Mouse (Mus musculus): ENCODE data around the gene Spata46. TPM values are rescaled to one million over a fixed set of nuclear protein-coding genes. Genes with fewer than 3 reads are reported as not detected.

Gene Spata46
- polyA plus RNA-seq (2015; fragmentation: Nextera tagmentation; extraction: Ambion mirVana), result 1.1 and 1.7 TPM in 2 replicates

DNA sequence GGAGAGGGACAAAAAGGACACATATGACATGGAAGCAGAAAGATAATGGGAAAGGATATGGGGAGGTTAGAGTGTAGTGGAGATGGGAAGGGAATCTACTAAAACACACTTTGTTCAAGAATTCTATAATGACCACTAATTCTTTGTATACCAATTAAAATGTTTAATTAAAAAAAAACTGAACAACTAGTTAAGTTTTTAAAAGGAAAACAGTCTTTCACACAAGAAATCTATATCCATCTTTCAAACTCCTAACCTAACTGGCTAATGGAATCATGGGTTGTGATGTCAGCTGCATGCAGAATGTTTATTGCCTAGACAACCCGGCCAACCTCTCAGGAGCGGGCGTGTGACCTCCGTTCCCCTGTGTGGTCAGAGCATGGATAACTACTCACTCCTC, at the start of gene Spata46:
Spata46 (plus strand) TSS at position 301 of the 400 bp plus-strand sequence.
- WGBS, result 80% methylated on average over 4 of the region's 4 CpGs
- Histone ChIP-seq H3K9ac (no peak within 1 kb of the TSS), H3K4me1 (no peaks in the 10 kb centered on the region), H3K36me3 (peaks cover 7% of the 10 kb centered on the region; the same call in 1 of the 2 replicates), H3K27me3 (replicated peaks) (no peaks in the 10 kb centered on the region), H3K4me3 (no peak within 1 kb of the TSS), H3K9me3 (no peaks in the 10 kb centered on the region), H3K4me2 (no peak within 1 kb of the TSS), H3K27ac (replicated peaks) (no peak within 1 kb of the TSS)
- ATAC-seq (ENCODE audit: extremely low read depth, insufficient number of reproducible peaks, low FRiP score, low TSS enrichment), result no peak

- Histone ChIP-seq H3K27ac (replicated peaks) (no peak overlapping the region), H3K4me3 (no peak overlapping the region), H3K9me3 (peaks cover 15% of the 10 kb centered on the region), H3K4me1 (no peaks in the 10 kb centered on the region), H3K9ac (no peak overlapping the region), H3K27me3 (replicated peaks) (peaks cover 5% of the 10 kb centered on the region; the same call in 1 of the 2 replicates), H3K36me3 (no peaks in the 10 kb centered on the region), H3K4me2 (no peak overlapping the region)
- no peak for ATAC-seq (ENCODE audit: extremely low read depth, insufficient number of reproducible peaks, low FRiP score, low TSS enrichment)
- WGBS, result 67% methylated on average over 6 of the region's 6 CpGs
Measured at GRCm38 (mm10) chr1:170270281-170270680, 38.3 kb upstream of the Spata46 start.

DNA sequence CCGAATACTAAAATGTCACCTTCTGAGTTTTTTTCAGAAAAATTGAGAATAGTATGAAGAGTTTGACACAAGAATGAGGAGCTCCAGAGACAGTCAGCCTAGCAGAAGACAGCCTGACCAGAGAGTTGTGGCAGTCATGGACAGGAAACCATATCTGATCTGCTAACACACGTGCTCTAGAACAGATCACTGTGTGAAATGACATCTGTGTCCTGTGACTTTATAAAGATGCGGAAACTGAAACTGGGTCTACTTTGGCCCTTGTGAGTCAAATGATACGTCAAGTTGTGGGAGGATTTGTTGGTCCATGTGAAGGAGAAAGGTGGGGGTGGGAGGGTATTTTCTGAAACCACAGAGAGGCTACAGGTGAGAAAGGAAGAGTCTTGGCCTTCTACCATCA, 37.9 kb upstream of the Spata46 start:
- no peak for ATAC-seq (ENCODE audit: extremely low read depth, insufficient number of reproducible peaks, low FRiP score, low TSS enrichment)
- 68% methylated on average over 4 of the region's 4 CpGs for WGBS
- H3K27me3 ChIP-seq (replicated peaks), result peaks cover 5% of the 10 kb centered on the region; the same call in 1 of the 2 replicates
- H3K9me3 ChIP-seq, result peaks cover 15% of the 10 kb centered on the region
- H3K4me2 ChIP-seq, result no peak overlapping the region
- no peaks in the 10 kb centered on the region for H3K36me3 ChIP-seq
- H3K4me1 ChIP-seq, result no peaks in the 10 kb centered on the region
- H3K9ac ChIP-seq, result no peak overlapping the region
- H3K27ac ChIP-seq (replicated peaks), result no peak overlapping the region
- no peak overlapping the region for H3K4me3 ChIP-seq

DNA sequence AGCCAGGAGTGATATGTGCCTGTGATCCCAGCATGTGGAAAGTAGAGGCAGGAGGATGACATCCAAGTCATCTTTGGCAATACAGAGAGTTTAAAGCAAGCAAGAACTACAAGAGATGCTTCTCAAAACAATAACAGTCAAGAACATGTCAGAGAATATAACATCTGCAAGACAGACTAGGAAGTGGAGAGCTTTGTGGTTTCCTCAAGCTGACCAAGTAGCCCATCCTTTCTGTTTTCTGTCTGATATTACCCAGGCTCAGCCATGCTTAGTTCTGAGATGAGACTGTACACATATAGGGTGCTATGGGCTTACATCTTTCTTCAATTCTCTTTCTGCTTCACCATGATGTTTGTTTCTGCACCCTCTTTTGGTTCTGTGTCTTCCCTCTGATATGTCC, 35.4 kb upstream of the Spata46 start:
- Histone ChIP-seq H3K9me3 (no peaks in the 10 kb centered on the region; the same call in 1 of the 2 replicates), H3K27ac (replicated peaks) (no peak overlapping the region), H3K4me3 (no peak overlapping the region), H3K4me1 (no peaks in the 10 kb centered on the region), H3K9ac (no peak overlapping the region), H3K4me2 (no peak overlapping the region), H3K27me3 (replicated peaks) (peaks cover 5% of the 10 kb centered on the region; the same call in 1 of the 2 replicates), H3K36me3 (no peaks in the 10 kb centered on the region)
- ATAC-seq (ENCODE audit: extremely low read depth, insufficient number of reproducible peaks, low FRiP score, low TSS enrichment), result no peak

DNA sequence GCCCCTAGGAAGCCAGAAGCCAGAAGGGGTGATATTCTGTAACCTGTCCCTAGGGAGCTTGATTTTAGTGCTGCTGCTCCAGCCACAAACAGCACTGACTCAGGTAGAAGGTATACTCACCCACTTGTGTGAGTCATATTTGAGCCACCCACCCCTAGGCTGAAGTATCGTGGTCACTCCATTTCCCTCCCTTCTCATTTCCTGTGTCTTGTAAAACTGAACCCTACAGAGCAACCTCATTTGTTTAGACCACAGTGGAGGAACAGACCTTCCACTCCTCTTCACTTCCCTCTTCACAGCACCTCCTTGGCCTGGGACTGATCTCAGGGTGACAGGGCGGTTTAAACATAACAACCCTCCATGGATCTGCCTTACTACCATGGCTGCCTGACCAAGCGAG, 31.6 kb upstream of the Spata46 start, which contains the start of gene Sh2d1b1:
Sh2d1b1 (plus strand) TSS at position 305 of the 400 bp plus-strand sequence.
- no peaks in the 10 kb centered on the region for H3K36me3 ChIP-seq
- no peak within 1 kb of the TSS for H3K9ac ChIP-seq
- no peak within 1 kb of the TSS for H3K4me3 ChIP-seq
- no peak for ATAC-seq (ENCODE audit: extremely low read depth, insufficient number of reproducible peaks, low FRiP score, low TSS enrichment)
- peaks cover 5% of the 10 kb centered on the region; the same call in 1 of the 2 replicates for H3K27me3 ChIP-seq (replicated peaks)
- no peaks in the 10 kb centered on the region for H3K4me1 ChIP-seq
- H3K27ac ChIP-seq (replicated peaks), result no peak within 1 kb of the TSS
- WGBS, result 50% methylated on average over 3 of the region's 3 CpGs
- H3K9me3 ChIP-seq, result no peaks in the 10 kb centered on the region
- no peak within 1 kb of the TSS for H3K4me2 ChIP-seq

DNA sequence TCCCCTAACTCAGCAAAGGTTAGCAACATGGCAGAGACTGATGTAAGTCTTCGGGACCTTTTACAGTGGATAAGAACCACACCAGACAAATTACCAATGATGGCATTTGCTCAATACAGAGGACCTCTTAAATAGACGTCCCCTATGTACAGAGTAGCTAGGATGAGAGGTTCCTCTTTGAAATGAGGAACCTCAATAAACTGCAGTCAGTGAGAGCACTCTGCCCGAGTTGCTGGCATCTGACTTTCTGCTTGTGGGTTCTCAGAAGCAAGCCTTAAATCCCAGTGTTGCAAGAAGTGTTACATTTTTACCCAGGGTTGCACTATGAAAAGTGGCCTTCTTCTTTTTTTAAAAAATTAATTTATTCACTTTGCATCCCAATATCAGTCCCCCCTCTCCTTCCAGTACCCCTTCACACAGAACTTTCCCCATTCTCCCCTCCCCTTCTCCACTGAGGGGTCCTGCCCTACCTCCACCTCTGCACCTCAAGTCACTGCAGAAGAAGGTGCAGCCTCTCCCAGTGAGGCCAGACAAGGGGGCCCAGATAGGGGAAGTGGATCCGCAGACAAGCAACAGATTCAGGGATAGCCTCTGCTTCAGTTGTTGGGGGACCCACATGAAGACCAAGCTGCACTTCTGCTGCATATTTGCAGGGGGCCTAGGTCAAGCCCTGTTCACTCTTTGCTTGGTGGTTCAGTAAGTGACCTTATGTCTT, 26.0 kb upstream of the Spata46 start:
- Histone ChIP-seq H3K9ac (no peak overlapping the region), H3K4me1 (no peaks in the 10 kb centered on the region), H3K4me3 (no peak overlapping the region), H3K27me3 (replicated peaks) (no peaks in the 10 kb centered on the region), H3K9me3 (no peaks in the 10 kb centered on the region), H3K36me3 (no peaks in the 10 kb centered on the region), H3K27ac (replicated peaks) (no peak overlapping the region), H3K4me2 (no peak overlapping the region)
- ATAC-seq (ENCODE audit: extremely low read depth, insufficient number of reproducible peaks, low FRiP score, low TSS enrichment), result no peak
- 62% methylated on average over 4 of the region's 4 CpGs for WGBS

DNA sequence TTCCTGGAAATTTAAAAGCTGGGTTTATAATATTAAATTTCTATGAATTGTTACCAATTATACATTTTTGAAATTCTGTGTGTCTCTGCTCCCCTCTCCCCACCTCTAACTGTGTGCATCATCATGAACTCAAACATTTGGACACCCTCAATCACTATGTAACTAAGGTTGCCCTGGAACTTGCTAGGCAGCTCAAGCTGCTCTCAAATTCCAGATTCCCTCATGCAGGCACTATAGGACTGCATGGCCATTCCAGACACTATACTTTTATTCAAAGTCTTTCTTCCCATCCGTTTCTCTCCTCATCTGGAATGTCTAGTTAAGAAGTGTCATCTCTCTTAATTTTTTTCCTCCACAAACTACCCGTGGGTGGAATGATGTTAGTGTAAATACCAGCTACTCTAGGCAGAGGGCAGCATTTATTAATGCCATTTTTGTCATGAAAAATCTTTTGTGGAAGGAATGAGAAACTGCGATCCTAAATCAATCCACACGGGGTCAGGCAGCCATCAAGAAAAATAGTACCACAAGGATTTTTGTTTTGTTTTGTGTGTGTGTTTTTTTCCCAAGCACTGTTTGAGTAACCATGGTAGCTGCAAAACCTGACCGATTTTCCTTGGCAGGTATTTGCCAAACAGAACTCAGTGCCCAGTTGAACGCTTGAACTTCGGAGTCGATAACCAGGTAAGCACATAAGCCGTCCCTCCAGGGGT, 16.2 kb upstream of the Spata46 start:
- ATAC-seq (ENCODE audit: extremely low read depth, insufficient number of reproducible peaks, low FRiP score, low TSS enrichment), result no peak
- no peak overlapping the region for H3K9ac ChIP-seq
- H3K4me1 ChIP-seq, result peaks cover 19% of the 10 kb centered on the region
- H3K9me3 ChIP-seq, result no peaks in the 10 kb centered on the region
- H3K27ac ChIP-seq (replicated peaks), result no peak overlapping the region
- peak overlapping the region; percentile 27 for H3K4me2 ChIP-seq
- no peaks in the 10 kb centered on the region for H3K36me3 ChIP-seq
- WGBS, result 40% methylated on average over 9 of the region's 9 CpGs
- no peaks in the 10 kb centered on the region for H3K27me3 ChIP-seq (replicated peaks)
- no peak overlapping the region for H3K4me3 ChIP-seq

- Histone ChIP-seq H3K4me1 (peaks cover 19% of the 10 kb centered on the region), H3K27me3 (replicated peaks) (no peaks in the 10 kb centered on the region), H3K4me2 (no peak overlapping the region), H3K9me3 (no peaks in the 10 kb centered on the region), H3K27ac (replicated peaks) (no peak overlapping the region), H3K9ac (no peak overlapping the region), H3K36me3 (no peaks in the 10 kb centered on the region), H3K4me3 (no peak overlapping the region)
- no peak for ATAC-seq (ENCODE audit: extremely low read depth, insufficient number of reproducible peaks, low FRiP score, low TSS enrichment)
- WGBS, result 62% methylated on average over 5 of the region's 5 CpGs
Measured at GRCm38 (mm10) chr1:170293257-170293656, 15.3 kb upstream of the Spata46 start.

- no peak overlapping the region for H3K27ac ChIP-seq (replicated peaks)
- no peak overlapping the region for H3K4me2 ChIP-seq
- WGBS, result 59% methylated on average over 15 of the region's 15 CpGs
- H3K9ac ChIP-seq, result no peak overlapping the region
- H3K27me3 ChIP-seq (replicated peaks), result no peaks in the 10 kb centered on the region
- H3K4me3 ChIP-seq, result no peak overlapping the region
- H3K4me1 ChIP-seq, result peaks cover 19% of the 10 kb centered on the region
- H3K9me3 ChIP-seq, result no peaks in the 10 kb centered on the region
- peaks cover 13% of the 10 kb centered on the region for H3K36me3 ChIP-seq
- no peak for ATAC-seq (ENCODE audit: extremely low read depth, insufficient number of reproducible peaks, low FRiP score, low TSS enrichment)
Measured at GRCm38 (mm10) chr1:170294786-170295570, 13.6 kb upstream of the Spata46 start.

DNA sequence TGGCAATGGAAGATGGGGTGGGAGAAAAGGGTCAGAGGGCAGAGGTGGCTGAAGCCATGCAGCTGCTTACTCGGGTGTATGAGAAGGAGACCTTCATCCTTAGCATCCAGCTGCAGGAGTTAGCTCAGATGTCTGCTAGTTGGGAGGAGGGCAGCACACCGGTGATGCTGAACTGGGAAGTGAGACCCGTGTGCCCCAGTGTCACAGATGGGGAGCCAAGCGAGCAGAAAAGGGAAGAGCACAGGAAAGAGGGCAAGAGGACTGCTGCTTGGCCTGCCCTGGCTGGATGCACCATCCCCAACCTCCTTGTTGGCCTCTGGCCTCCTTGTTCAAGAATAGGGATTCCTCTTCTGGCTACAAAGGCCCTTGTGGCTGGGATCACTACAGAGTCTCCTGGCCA, 9.1 kb upstream of the Spata46 start:
- H3K4me3 ChIP-seq, result no peak overlapping the region
- H3K9ac ChIP-seq, result no peak overlapping the region
- ATAC-seq (ENCODE audit: extremely low read depth, insufficient number of reproducible peaks, low FRiP score, low TSS enrichment), result no peak
- peaks cover 28% of the 10 kb centered on the region for H3K36me3 ChIP-seq
- H3K4me2 ChIP-seq, result no peak overlapping the region
- no peaks in the 10 kb centered on the region for H3K27me3 ChIP-seq (replicated peaks)
- H3K4me1 ChIP-seq, result peaks cover 13% of the 10 kb centered on the region
- no peaks in the 10 kb centered on the region for H3K9me3 ChIP-seq
- H3K27ac ChIP-seq (replicated peaks), result no peak overlapping the region
- WGBS, result 69% methylated on average over 4 of the region's 4 CpGs

GRCm38 (mm10) chr1:170301686-170302085, 6.9 kb upstream of the Spata46 start:
- WGBS, result 85% methylated on average over 9 of the region's 9 CpGs
- Histone ChIP-seq H3K36me3 (peaks cover 35% of the 10 kb centered on the region), H3K9me3 (no peaks in the 10 kb centered on the region), H3K9ac (no peak overlapping the region), H3K4me1 (peaks cover 4% of the 10 kb centered on the region; the same call in 1 of the 2 replicates), H3K4me2 (no peak overlapping the region), H3K27ac (replicated peaks) (no peak overlapping the region), H3K4me3 (no peak overlapping the region), H3K27me3 (replicated peaks) (no peaks in the 10 kb centered on the region)
- no peak for ATAC-seq (ENCODE audit: extremely low read depth, insufficient number of reproducible peaks, low FRiP score, low TSS enrichment)
